Mouse (Mus musculus) ovary, postnatal 10 days (tissue): Measurements from ENCODE around the gene Rai1.
A peak's percentile ranks its signal among the peaks of the same experiment; 100 is the strongest.

Experiments
- DNase-seq: peaks from one replicate; pipeline ENCODE4 v3.0.0; 2022; ENCODE audit warnings: low spot score

Gene Rai1

DNA sequence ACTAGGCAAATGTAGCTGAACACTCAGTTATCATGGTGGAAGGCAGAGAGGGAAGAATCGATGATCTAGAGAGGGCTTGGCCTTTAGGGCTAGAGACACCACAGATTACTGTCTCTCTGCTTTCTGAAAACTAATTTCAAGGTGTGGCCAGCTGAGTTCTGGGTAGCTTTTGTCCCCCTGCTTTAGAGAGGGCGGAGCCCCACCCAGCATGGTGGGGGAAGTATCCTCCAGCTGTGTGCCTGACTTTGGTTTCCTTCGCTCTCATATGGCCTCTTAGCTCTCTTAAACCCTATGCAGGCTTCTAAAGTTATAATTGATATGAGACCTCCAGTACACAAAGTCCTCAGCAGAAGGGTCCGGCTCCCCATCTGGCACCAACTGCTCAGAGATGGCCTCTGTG, 58.5 kb downstream of the Rai1 start:
- no peak for DNase-seq

DNA sequence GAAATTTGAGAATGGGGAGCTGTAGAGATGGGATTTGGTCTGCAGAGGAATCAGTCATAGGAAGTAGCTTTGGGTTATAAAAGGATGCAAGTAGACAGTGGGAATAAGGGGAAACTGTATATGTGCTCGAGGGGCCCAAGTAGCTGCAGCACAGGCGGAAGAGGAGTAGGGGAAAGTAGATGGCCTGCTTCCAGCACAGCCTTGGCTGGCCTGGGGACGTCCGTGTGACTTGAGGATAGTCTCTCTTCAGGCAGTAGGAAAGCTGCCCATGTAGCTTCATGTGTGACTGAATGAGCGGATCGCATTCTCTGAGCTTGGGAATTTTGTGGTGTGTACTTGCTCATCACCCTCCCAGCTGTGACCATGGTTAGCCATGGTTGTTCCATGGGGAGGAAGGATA, 59.6 kb downstream of the Rai1 start:
- no peak for DNase-seq

DNA sequence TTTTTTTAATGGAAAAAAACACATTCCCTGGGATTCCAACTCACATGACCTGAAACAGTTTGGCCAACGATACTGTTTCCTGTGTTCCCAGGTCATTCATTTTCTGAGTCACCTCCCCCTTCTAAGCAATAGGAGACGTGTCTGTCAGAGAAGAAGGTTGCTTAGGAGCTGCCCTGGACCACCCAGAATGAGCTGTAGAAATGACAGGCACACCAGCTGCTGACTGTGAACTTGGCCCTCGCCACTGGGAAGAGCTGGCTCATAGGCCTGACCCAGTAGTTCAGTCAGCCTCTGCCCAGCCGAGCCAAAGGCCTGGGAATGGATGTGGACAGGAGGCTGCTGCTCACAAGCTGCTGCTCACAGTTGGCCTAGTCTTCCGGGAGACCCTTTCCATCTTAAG, 60.3 kb downstream of the Rai1 start:
- DNase-seq: no peak

DNA sequence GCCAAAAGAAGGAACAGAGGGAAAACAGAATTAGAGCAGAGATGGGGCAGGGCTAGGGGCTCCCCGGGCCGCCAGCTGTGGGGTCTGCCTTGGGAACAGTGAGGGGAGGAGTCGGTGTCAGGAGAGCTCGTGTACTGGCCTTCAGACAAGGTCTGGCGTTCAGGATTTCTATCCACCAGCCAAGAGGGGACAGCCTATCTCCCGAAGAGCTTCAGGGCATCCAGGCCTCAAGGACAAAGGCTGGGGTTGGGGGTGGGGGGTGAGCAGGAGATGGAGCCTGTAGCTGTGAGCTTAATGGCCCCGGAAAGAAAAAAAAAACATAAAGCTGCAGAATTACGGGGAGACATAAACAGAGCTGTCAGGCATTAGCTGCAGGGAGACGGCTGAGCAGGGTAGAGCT, 64.0 kb downstream of the Rai1 start:
- DNase-seq: no peak

DNA sequence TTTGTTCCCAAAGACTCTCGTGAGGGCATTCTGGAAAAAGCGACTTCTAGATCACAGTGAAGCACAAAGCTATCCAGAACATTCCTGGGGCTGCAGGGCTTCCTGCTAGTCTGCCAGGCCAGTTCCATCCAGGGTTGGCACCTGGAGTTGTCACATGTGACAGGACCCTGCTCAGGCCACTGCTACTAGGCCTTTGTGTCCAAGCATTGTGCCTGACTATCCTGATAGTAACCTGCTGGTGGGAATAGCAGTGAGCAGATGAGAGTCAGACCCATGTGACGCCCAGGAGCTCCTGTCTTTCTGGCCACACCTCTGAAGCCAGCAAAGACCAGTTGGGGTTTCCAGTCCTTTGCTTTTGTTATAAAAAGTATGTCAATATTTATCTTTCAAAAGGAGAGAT, 67.3 kb downstream of the Rai1 start:
- DNase-seq: no peak

DNA sequence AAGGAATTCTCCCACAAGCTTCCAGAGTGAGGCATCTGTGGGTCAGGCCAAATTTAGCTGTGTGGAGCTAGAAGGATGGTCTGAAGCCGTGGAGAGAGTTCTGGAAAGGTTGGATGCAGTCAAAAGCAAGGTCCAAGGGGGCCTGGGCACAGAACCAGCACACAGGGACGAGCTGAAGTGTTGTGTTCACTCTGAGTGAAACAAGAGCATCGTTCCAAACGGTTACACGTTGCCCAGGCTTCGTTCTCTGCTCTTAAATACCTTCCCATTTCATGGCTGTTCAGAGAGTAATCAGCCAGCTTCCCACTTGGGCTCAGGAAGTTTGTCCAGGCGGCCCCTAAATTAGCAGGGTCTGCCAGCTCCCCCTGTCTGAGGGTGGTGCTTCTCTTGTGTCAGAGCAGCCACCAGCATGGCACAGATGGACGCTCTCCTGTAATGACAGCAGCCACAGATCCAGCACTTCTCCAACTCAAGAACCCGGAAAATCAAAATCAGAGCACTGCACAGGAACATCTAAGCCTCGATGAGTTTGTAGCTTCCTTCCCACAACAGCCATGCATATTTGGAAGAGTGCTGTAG, 68.9 kb downstream of the Rai1 start:
- DNase-seq: no peak

DNA sequence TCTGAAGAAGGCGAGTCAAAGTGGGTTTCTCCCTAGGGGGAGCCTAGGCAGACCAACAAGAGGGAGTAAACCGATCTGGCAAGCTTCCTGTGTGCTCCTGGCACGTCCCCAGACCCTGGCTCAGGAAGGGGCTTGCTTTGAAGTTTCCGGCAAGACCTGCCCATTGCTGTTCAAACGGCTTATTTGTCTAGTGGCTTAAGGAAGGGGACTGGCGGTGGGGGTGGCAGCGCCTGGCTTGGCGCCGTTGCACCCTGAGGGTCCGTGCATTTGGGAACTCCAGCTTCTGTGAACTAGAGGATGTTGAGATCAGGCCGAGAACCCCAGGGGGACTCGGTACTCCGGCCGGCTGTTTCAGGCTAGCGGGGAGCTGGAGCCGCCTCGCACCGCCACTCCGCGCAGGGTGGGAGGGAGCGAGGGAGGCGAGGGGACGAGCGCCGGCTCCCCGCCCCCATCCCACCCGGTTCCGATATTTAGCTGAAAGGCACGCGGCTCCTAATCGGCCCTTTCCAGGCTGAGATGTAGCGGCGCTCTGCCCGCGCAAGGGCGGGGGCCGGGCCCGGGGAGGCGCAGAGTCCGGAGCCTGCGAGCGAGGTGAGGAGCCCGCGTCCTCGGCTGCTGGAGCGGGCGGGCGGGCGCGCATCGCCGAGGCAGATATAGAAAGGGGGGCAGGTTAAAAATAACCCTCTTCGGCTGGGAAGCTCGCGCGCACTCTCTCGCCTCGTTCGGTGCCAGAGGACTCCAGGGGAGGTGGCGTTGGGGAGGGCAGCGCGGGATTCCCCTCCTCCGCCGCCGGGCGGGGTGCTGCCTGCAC, 70.8 kb downstream of the Rai1 start:
- no peak for DNase-seq

DNA sequence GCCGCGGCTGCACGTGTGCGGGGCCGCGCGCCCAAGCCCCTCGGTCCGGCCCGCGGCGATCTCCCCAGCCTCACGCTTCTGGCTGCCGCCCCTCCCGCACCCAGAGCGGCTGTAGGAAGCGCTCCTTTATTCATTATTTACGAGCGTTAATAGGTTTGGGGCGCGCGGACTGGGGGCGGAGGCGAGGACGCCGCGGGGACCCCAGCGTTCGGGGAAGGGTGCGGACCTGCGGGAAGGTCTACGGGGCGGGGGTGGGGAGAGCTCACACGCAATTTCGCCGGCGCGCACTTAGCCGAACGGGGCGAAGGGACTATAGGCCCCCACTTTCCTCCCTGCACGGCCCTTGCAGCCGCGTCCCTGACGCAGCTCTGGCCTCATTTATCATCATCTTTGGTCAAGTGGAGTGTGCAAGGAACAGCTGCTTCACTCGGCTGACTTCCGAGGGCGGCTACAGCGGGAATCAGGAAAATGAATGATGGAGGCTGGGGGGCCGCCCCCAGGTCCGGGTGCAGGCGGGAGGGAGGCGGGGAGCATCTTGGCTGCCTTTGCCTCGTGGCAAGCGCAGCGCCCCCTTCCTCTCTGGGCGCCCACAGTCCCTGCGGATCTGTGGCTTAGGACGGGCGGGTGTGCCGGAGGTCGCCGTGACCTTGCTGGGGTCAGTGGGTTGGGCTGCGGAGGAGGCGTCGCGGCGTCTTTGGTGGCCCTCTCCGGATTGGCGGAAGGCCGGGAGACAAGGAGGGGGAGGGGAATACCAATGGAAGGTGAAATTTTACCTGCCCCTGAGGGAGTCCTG, 71.6 kb downstream of the Rai1 start:
- peak; percentile 53 for DNase-seq

DNA sequence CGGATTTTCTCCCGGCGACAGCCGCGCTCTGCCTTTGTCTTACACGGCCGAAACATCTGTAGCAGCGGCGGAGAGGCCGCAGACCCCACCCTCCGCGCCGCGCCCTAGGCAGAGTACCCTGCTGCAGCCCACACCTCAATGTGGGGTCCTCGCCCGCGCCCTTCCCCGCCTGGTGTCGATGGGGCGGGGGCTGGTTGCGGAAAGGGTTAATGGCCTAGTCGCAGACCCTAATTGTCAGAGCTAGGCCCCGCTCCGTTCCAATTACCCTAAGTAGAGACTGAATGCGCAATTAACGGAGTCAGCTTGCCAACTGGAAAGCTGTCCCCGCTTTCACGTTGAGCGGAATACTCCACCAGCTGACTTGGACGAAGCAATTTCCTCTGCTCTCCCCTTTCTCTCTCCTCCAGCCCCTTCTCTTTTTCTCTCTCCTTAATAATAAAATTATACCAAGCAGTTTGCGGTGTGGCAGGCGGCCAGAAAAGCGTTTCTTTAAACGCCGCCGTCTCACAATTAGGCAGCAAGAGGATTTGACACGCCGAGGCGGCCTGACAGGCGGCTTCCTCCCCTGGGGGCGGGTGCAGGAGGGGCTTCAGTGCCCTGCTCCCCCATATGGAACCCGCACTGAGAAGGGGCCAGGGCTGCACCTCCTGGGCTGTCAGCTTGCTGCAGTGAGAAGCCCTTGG, 72.3 kb downstream of the Rai1 start:
- DNase-seq: no peak

DNA sequence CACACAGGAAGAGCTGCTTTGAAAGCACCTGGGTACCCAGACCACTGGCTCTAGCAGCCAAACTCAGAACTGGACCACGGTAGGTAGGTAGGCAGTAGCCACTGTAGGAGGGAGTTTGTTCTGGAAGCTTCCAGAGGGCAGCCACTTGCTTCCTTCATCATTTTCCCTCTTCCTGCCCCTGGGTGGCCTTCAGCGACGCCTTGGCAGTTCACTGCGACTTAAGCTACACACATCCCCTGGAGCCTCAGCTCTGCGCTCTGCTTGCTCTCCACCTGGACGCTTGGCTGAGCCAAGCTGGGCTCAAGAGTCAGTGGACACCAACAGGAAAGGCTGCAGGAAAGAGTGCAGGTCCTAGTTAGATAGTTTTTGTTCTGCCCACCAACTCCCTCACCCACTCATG, 73.2 kb downstream of the Rai1 start:
- DNase-seq: no peak

DNA sequence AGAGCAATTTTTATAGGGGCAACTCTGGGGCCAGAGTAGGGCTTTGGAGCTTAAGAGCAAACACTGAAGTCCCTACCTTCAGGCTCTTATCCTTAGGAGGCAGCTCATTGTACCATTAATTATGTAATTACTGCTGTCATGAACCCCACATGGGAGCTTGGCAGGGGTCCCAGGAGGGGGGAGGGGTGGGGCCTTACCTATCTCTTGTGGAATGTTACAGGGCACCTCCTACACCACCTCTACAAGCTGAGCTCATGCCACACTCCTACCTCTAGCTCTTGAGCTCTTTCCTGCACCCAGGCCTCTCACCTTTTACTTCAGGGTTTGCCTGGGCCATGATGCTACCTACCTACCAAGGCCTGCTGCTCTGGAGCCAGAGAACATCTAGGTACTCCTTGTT, 73.7 kb downstream of the Rai1 start:
- no peak for DNase-seq

DNA sequence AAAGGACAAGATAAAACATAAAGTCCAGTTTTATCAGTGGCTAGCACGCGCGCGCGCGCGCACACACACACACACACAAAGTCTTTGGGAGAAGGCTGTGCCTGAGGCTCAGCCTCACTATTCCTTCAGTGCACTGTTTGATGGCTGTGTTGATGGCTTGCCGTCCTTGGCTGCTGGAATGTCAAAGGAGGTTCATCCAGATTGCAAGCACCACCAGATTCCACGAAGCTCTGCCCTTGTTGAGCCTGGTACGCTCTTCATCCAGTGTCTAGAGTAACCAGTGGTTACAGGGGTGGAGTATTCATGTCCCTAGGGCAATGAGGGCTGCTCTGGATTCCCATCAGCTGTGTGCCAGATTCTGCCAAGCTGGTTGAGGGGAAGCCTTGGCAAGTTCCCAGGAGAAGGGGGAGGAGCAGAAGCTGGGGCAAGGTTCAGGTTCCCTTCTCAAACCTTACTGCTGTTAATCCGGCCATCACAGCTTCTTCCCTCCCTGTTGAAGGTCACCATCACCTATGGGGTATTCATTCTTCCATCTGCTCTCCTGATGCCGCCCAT, 77.4 kb downstream of the Rai1 start:
- DNase-seq: no peak

DNA sequence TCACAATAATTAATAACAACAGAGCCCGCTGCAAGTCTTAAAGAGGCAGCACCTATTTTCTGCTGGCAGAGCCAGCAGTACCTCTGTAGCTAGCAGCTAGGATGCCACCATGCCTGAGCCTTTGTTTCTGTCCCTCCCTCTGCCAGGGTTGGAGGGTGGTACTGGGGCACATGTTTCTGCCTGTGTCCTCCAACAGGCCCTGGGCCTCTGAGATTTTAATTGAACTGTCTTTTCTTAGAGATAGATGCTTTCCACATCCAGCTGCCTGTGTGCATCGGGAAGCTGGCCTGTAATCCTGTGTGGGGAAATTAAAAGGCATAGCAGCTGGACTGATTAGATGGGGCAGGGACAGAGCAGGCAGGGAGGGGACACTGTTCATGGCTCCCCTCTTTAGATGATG, 77.9 kb downstream of the Rai1 start:
- DNase-seq: no peak

DNA sequence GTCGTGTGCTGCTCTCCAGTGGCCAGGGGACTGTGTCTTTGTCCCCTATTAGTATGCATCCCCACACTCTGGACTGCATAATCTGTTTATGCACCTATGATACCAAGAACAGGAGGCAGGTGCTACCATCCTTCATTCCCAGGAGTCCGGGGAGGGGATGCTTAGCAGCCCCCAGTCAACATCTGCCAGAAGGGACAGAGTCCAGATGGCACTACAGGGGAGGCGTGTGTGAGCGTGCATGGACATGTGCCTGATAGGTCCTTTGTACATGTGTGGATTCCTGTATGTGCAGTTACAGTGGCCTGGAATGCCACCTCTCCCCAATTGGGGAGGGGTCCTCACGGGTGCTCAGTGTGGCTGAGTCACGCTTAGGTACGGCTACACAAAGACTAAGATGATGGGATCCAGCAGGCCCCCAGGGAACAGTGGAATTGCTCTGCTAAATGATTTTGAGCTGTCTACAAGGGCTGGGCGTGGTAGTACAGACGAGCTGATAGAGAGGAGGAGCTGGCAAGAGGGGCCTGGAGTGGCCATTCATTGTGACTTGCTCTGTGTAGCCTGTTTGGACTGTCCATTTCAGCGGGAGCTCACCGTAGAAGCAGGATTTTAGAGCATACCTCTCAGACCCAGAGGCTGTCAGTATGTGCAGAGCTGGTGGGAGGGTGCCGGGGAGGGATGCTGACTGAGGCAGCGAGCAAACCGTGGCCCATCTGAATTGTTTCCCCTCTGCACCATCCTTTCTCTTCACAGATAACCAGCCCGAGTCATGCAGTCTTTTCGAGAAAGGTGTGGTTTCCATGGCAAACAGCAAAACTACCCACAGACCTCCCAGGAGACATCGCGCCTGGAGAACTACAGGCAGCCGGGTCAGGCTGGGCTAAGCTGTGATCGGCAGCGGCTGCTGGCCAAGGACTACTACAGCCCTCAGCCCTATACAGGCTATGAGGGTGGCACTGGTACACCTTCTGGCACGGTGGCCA, 79.8 kb downstream of the Rai1 start:
- DNase-seq: no peak

DNA sequence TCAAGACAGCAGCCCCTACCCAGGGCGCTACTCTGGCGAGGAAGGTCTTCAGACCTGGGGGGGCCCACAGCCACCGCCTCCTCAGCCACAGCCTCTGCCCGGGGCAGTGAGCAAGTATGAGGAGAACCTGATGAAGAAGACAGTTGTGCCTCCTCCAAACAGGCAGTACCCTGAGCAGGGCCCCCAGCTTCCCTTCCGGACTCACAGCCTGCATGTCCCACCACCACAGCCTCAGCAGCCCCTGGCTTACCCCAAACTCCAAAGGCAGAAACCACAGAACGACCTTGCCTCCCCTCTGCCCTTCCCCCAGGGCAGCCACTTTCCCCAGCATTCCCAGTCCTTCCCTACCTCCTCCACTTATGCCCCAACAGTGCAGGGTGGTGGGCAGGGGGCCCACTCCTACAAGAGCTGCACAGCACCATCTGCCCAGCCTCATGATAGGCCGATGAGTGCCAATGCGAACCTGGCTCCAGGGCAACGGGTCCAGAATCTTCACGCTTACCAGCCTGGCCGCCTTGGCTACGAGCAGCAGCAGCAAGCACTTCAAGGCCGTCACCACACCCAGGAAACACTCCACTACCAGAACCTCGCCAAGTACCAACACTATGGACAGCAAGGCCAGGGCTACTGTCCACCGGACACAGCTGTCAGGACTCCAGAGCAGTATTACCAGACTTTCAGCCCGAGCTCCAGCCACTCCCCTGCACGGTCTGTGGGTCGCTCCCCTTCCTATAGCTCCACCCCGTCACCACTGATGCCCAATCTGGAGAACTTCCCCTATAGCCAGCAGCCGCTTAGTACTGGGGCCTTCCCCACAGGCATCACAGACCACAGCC, 80.8 kb downstream of the Rai1 start:
- DNase-seq: no peak

DNA sequence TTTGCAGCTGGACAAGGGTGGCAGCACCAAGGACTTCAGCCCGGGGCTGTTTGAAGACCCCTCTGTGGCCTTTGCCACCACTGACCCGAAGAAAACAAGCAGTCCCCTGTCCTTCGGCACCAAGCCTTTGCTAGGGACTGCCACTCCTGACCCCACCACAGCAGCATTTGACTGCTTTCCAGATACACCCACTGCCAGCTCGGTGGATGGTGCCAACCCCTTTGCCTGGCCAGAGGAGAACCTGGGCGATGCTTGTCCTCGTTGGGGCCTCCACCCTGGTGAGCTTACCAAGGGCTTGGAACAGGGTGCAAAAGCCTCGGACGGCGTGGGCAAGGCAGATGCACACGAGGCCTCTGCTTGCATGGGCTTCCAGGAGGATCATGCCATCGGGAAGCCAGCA, 82.3 kb downstream of the Rai1 start:
- no peak for DNase-seq

DNA sequence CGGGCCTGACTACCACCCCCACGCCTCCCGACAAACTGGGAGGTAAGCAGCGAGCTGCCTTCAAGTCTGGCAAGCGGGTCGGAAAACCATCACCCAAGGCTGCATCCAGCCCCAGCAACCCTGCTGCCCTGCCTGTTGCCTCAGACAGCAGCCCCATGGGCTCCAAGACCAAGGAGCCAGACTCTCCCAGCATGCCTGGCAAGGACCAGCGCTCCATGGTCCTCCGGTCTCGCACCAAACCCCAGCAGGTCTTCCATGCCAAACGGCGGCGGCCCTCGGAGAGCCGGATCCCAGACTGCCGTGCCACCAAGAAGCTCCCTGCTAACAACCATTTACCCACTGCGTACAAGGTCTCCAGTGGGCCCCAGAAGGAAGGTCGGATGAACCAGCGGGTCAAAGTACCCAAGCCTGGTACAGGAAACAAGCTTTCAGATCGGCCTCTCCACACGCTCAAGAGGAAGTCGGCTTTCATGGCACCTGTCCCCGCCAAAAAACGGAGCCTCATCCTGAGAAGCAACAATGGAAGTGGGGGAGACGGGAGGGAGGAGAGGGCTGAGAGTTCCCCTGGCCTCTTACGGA, 83.6 kb downstream of the Rai1 start:
- DNase-seq: no peak

DNA sequence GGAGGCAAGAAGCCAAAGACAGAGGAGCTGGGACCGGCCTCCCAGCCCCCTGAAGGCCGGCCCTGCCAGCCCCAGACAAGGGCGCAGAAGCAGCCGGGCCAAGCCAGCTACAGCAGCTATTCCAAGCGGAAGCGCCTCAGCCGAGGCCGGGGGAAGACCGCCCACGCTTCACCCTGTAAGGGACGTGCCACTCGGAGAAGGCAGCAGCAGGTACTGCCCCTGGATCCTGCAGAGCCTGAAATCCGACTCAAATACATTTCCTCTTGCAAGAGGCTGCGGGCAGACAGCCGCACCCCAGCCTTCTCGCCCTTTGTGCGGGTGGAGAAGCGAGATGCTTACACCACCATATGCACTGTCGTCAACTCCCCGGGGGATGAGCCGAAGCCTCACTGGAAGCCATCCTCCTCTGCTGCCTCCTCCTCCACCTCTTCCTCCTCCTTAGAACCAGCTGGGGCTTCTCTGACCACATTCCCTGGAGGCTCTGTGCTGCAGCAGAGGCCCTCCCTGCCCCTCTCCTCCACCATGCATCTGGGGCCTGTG, 84.8 kb downstream of the Rai1 start:
- no peak for DNase-seq

DNA sequence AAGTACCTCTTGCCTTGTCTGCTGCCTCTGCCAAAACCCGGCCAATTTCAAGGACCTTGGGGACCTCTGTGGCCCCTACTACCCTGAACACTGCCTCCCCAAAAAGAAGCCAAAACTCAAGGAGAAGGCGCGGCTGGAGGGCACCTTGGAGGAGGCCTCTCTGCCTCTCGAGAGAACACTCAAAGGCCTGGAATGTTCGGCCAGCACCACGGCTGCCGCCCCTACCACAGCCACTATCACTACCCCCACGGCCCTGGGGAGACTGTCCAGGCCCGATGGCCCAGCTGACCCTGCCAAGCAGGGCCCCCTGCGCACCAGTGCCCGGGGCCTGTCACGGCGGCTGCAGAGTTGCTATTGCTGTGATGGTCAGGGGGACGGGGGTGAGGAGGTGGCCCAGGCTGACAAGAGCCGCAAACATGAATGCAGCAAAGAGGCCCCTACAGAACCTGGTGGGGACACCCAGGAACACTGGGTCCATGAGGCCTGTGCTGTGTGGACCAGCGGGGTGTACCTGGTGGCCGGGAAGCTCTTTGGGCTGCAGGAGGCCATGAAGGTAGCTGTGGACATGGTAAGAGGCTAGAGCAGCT, 85.3 kb downstream of the Rai1 start:
- DNase-seq: no peak
